Mouse (Mus musculus): Measurements from ENCODE around the gene Slc9a8. TPM values are rescaled to one million over a fixed set of nuclear protein-coding genes. Genes with fewer than 3 reads are reported as not detected.
"Not testable (repeated sequence)": the region's sequence is repeated elsewhere in the genome, so short reads cannot be mapped to it uniquely, and the experiment has no call there.

Slc9a8 gene
- polyA plus RNA-seq (2012; rRNA removed), result 47.3 and 49.6 TPM in 2 replicates

DNA sequence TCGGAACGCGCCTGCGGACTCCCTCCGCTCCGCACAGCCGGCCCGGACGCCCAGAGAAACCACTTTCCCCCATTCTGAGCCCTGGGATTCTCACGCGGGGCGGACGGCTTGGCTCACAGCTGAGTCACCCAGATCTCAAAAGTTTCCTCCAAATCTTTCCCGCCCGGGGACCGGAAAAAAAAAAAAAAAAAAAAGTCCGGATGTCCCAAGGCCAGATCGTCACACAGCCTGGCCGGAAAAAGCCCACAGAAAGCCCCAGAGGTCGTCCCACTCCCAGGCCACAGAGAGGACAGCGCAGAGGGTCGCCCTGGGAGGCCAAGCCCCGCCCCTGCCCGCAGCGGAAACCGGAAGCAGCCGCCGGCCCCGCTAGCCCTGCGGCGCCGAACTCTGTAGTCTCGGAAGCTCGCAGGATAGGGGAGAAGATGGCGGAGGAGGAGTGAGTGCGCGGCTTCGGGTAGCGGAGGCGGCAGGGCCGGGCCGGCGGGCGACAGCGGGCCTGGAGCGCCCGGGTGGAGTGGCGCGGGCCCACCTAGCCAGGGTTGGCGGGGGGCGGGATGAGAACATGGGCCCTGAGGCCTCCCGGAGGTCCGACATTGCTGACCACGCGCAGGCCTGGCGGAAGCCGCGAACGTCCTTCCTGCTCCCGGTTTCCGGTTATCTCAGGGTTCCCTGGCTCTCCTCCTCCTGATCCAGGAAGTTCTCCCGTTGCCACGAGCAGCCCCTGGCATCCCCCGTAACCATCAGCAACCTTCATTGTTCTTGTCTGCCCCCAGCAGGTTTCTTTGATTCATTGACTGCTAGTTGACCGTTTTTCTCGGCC, at the start of gene Slc9a8:
TSS of gene Slc9a8 (plus strand) at position 383 of the 820 bp plus-strand sequence.
- peak; percentile 73 to 92 for DNase-seq (ENCODE audit: extremely low spot score in 1 of 2, low spot score in 1 of 2)

DNA sequence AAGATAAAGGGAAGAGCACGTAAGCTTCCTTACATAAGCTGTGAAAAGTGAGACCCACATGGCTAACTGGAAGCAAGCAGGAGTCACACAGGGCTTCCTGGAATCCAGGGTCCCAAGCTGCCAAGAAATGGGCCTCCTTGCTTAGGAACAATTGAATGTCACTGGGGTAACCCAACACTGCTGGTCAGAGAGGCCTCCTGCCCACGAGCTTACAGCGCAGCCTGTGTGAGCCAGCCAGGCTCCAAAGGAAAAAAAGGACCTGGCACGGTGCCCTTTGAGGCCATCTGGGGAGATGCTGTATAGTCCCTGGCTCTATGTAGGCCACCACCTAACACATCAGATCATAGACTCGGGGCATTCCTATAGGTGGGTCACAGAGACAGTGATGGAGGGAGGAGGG, 48.2 kb upstream of the Slc9a8 start:
- DNase-seq (ENCODE audit: extremely low spot score in 1 of 2, low spot score in 1 of 2), result peak in 1 of 2 experiments; percentile 66

DNA sequence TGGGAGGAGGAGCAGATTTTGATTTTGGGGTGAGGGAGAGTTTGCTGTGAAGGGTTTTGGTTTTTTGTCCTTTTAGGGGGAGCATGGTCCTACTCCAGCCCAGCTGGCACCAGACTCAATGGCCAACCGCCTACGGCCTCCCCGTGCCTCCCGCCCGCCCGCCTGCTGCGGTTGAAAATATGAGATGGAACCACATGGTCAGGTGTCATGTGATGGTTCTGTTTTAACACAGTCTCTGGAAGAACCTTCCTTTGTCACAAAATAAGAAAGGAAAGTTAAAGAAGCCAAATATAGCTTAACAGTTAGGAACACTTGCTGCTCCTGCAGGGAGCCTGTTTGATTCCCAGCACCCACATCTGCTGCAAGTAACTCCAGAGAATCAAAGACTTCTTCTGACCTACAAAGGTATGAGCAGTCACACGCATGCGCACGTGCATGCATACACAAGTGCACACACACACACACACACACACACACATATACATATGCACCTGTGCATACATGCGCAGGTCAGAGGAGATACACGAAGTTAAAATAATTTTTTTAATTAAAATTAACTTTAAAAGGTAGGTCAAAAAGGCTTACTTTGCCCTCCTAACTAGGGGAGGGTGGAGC, 47.2 kb upstream of the Slc9a8 start:
- DNase-seq (ENCODE audit: extremely low spot score in 1 of 2, low spot score in 1 of 2), result peak in 1 of 2 experiments; percentile 36

DNA sequence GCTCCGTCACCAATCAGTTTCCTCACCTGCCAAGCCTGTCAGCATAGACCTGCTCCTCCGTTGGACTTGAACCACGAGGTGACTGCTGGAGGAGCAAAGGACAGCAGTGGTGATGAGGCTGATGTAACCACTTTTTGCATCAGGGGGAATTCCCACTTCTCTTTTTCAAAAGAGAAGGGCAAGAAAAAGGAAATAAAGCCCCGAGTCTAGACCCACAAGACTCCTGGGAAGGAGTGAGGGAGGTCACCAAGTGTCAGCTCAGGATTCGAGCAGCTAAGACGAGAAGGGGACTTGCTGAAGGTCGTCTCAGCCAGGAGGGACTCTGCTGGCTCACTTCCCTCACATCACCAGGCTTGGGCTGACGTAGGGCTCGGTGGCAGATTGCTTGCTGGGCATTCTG, 46.4 kb upstream of the Slc9a8 start:
- no peak for DNase-seq (ENCODE audit: extremely low spot score in 1 of 2, low spot score in 1 of 2)

DNA sequence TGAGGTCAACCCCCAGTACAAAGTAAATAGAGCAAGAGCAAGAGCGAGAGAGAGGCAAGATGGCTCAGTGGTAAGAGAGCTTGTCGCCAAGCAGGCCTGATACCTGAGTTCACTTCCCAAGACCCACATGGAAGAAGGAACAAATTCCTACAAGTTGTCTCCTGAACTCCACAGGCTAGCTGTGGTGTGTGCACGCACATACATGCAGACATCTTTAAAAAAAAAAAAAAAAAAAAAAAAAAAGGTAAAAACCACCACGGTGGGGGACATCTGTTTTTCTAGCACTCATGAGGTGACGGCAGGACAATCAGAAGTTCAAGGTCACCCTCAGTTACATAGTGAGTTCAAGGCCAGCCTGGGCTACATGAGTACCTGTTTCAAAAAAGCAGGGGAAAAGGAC, 45.8 kb upstream of the Slc9a8 start:
- no peak for DNase-seq (ENCODE audit: extremely low spot score in 1 of 2, low spot score in 1 of 2)

DNA sequence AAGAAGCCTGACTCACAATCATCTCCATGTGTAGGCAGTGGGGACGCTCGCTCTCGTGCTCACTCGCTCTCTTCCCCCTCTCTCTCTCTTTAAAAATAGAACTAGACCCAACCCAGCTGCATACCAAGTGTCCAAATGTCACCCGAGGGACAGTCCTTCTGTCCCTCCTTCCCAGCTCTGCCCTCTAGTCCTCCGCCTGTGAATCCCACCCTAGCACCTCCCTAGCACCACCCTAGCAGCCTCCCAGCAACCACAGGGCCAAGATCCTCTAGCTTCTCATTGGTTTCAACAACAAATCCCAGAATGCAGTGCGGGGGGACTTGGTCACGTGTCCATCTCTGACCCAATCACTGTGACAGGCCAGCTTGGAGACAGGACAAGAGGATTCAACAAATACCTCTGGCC, 45.4 kb upstream of the Slc9a8 start:
- DNase-seq (ENCODE audit: extremely low spot score in 1 of 2, low spot score in 1 of 2), result peak in 1 of 2 experiments; percentile 36

DNA sequence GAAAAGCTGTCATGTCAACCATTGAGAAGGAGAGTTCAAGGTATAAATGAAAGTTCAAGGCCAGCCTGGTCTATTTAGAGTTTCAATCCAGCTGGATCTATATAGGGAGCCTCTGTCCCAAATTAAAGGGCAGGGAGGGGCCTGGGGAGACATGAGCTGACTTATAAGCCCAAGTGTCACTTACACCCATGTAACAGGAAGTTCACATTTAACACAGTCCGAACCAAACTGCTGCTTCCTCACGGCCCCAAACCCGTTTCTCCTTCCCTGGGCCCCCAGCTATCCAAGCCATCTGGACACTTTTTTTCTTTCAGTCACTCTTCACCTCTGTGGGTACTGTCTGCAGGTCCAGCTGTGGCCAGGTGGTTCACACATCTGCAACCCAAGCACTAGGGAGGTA, 43.8 kb upstream of the Slc9a8 start:
- DNase-seq (ENCODE audit: extremely low spot score in 1 of 2, low spot score in 1 of 2), result no peak

DNA sequence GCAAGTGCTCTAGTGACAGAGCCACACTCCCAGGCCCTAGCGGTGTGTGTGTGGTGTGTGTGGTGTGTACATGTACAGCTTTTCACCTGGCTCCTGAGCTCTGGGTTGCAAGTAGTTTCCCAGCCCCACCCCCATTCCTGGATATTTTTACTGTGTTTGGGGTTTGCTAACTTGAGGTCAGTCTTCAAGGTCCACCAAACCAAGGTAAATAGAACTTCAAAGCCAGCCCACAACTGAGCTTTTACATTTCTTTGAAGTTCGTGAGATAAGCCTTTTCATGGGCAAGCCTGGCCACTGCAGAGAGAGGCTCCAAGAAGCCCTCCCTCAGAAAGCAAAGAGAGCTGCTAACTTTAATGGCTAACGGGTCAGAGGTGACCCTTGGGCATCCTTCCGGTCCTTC, 42.5 kb upstream of the Slc9a8 start:
- DNase-seq (ENCODE audit: extremely low spot score in 1 of 2, low spot score in 1 of 2), result no peak

DNA sequence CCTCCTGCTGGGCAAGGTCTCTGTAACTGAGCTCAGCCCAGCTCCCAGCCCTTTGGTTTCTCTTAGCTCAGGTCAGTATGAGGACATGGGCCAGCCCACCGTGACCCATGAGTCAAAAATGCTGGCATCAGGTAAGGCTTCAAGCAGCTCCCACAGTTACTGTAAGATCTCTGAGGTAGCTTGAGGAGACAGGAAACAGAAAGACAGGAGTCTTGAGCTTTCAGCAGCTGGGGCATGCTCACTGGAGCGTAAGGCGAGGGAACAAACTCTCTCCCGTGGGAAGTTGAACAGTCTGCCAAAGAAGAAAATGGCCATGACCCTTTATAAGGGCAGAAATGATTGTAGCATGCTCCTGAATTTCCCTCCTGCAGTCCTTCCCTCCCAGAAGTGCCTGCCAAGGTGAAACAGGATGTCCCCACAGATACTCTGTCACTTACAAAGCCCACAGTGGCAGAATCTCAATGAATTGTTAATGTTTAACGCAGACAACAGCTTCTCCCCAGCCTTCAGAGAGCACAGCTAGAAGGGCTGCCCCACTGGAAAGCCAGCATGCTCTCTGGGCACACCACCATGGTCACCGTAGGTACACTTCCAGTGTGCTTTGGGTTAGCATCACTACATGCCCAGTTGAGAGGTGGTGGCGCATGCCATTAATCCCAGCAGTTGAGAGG, 40.8 kb upstream of the Slc9a8 start:
- no peak for DNase-seq (ENCODE audit: extremely low spot score in 1 of 2, low spot score in 1 of 2)

DNA sequence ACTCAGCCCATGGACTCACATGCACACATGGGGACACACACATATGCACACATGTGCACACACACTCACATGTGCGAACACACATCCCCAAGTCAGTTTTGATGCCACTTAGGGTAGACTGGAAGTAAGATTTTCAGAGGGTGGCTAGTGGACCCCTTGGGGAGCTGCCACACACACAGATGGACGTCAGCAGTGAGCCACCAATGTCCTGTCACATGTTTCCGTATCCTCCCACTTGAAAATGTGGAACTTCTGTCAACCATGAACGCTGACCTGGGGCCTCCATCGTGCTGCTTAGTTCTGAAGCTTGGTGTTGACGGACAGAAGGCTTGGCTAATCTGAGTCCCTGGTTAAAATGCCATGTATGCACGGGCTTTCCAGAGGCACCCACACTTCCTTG, 39.9 kb upstream of the Slc9a8 start:
- no peak for DNase-seq (ENCODE audit: extremely low spot score in 1 of 2, low spot score in 1 of 2)

DNA sequence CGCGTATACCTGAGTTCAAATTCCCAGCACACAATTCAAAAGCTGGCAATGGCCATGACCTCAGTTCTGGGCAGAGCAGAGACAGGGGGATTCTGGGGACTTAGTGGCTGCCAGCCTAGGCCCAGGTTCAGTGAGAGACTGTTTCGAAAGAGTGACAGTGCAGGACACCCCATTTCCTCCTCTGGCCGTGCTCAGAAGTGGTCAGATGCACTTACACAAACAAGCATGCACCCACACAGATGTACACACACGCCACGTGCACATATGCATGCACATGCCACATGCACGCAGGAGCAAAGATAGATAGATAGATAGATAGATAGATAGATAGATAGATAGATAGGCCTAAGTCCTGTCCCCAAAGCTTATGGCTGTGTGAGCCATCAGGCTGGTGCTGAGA, 39.1 kb upstream of the Slc9a8 start:
- DNase-seq (ENCODE audit: extremely low spot score in 1 of 2, low spot score in 1 of 2), result no peak

DNA sequence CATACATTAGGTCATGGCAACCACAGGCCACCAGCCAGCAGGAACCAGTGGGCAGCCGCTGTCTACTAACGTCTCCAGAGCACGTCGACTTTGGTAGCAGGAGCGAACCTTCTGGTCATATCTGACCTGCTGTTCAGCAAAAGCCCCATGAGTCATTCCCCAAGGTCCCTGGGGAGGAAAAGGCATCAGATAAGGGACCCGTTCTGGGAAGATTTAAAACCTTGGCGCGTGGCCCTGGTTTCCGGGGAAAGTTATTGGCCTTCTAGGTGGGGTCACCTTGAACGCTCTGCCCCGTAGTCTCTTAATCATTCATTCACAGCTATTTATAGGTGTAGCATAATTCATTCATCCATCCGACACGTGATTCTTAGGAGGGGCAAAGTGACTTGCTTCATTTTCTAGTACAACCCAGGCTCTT, 37.8 kb upstream of the Slc9a8 start:
- DNase-seq (ENCODE audit: extremely low spot score in 1 of 2, low spot score in 1 of 2), result no peak

DNA sequence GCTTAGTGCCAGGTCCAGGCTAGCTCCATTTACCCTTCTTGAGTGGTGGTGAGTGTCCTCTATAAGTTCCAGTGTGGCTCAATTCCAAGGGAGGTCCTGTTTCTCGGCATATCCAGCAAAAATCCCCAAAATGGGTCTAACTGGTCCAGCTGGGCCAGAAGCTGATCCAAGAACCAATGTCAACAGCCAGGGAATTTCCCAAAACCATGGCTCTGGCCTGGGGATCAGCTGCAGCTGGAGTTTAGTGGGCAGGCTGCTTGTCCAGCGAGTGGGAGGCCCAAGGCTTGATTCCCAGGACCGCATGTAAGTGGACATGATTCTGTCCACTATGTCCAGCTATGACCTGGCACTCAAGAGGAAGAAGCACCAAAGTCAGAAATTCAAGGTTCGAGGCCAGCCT, 35.1 kb upstream of the Slc9a8 start:
- no peak for DNase-seq (ENCODE audit: extremely low spot score in 1 of 2, low spot score in 1 of 2)

DNA sequence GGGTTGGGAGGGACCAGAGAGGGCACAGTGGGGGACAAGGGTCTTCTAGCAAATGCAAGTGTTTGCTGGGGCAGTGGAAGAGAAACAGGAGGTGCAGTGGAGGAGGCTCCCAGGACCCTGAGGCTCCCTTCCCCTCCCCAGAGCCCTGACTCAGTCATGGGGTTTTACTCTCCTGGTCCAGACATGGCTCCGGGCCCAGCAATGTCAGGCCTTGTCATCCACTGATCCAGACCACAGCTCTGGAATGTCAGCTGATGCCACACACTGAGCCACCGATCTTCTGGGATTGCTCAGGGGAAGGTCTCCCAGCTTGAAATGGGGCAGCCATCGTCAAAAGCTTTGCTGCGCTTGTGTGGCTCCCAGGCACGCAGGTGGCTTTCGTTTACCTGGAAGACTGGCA, 34.5 kb upstream of the Slc9a8 start:
- DNase-seq (ENCODE audit: extremely low spot score in 1 of 2, low spot score in 1 of 2), result no peak

DNA sequence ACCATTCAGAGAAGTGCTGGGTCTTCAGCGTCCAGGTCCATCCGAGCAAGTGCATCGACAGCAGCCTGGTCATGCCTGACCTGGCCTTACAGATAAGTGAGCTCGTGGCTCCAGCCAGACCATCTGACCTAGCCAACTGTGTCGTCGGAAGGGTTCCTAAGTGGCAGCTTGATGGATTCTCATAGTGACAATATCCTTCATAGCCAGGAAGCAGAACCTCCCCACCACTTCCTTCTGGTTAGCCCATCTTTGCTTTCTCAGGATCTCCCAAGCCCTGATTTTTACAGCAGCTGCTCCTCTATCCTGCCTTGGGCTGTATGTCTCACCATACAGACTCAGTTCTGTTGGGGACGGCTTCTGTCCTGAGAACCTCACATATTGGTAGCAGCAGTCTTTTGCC, 27.1 kb upstream of the Slc9a8 start:
- no peak for DNase-seq (ENCODE audit: extremely low spot score in 1 of 2, low spot score in 1 of 2)

DNA sequence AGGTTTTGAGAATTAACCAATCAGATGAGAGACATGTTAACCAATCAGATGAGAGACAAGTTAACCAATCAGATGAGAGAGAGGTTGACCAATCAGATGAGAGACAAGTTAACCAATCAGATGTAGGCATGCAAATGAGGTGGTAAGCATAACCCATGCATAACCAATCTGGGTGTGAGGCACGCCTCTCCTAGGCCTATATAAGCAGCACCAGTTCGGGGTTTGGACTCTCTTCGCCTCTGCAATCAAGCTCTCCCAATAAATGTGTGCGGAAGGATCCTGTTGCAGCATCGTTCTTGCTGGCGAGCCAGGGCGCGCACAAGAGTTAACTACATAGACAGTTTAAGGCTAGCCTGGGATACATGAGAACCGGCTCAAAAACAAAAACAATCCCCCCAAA, 25.1 kb upstream of the Slc9a8 start:
- DNase-seq (ENCODE audit: extremely low spot score in 1 of 2, low spot score in 1 of 2), result not testable (repeated sequence)

DNA sequence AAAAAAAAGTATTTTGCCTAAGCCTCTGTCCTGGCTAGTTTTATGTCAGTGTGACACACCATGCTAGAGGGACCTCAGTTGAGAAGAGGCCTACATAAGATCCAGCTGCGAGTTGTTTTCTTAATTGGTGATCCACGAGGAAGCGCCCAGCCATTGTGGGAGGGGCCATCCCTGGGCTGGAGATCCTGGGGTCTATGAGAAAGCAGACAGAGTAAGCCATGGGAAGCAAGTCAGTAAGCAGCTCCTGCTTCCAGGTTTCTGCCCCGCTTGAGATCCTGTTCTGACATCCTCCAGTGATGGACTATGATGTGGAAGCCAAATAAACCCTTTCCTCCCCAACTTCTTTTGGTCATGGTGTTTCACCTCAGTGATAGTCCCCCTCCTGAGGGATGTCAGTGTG, 22.5 kb upstream of the Slc9a8 start:
- DNase-seq (ENCODE audit: extremely low spot score in 1 of 2, low spot score in 1 of 2), result no peak

DNA sequence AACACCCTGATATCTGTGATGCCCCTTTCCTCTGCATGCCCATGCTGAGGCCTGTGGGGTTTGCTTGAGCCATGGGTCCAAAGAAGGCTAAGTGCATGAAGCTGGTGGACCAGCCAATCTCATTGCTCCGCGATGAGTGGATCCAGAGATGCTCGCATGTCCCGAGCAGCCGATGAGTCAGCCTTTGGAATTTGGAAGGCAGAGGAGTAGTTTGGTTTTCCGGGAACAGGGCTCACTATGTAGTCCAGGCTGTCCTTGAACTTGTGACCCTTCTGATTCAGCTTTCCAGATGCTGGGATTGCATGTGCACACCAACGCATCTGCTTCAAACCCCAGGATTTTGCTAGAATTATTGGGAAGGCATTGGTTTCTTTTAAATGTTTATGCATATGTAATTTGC, 21.9 kb upstream of the Slc9a8 start:
- DNase-seq (ENCODE audit: extremely low spot score in 1 of 2, low spot score in 1 of 2), result no peak

DNA sequence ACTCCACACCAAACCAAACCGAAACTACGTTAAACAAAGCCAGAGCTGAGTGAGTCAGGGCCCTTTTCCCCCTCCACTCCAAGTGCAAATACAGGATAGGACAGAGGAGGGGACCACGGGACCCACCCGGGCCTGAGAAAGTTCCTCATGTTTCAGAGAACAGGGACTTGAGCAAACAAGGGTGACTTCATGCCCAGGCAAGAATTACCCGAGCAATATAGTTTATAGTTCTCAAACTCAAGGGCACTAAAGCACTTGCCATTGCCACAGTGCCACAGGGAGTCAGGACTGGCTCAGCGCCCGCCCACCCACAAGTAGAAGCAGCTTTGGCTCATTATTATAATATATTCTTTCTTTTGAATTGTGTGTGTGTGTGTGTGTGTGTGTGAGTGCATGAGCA, 18.4 kb upstream of the Slc9a8 start:
- no peak for DNase-seq (ENCODE audit: extremely low spot score in 1 of 2, low spot score in 1 of 2)

DNA sequence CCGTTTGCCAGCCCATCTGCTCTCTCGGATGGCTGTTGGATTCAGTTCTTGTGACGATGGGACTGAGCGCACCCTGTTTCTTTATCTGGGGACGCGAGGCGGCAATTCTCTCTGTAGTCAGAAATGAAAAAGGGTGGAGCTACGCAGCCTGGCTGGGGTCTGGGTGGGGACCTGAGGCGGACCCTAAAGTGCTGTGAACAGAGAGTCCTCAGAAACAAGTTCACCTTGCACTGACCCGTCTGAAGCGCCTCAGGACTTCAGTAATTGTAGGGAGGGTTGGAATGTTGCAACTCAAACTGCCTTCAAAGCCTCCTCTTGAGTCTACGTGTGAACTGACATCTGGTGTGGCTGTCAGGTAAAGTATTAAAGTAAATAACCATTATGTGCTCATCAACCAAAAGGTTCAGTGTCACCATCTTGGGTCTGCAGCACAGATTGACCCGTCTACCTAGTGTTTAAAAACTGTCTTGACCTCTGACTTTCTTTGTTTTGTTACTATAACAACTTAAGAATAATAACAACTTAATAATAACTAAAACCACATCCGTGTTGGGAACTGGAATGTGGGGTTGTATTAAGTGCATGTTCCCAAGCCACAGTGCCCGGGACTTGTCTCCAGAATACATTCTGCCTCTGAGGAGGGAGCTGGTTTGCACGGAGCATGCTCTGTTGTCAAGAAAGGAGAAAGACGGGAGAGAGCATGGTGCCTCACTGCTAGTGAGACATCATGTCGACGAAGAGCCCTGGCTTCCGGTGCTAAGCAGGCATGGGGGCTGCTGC, 16.2 kb upstream of the Slc9a8 start:
- DNase-seq (ENCODE audit: extremely low spot score in 1 of 2, low spot score in 1 of 2), result no peak
